Mouse (Mus musculus): ENCODE data around the gene Mttp.

The Mttp gene

DNA sequence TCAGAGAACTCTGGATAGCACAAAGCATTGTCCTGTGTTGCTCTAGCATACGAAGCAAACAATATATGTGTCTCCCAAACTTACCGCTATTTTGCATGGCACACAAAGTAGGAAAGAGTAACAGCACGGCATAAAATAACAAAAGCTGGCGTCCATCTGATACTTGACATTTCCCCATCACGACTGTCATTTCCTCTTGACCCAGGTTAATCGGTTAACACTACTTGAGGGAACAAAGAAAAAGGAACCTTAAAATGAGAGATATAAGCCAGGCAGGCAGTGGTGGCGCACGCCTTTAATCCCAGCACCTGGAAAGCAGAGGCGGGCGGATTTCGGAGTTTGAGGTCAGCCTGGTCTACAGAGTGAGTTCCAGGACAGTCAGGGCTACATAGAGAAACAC lies 10.9 kb downstream of the Mttp start:
- DNase-seq, result no peak

- DNase-seq, result no peak
Observed at GRCm38 (mm10) chr3:138133463-138133862, 11.3 kb downstream of the Mttp start.

DNA sequence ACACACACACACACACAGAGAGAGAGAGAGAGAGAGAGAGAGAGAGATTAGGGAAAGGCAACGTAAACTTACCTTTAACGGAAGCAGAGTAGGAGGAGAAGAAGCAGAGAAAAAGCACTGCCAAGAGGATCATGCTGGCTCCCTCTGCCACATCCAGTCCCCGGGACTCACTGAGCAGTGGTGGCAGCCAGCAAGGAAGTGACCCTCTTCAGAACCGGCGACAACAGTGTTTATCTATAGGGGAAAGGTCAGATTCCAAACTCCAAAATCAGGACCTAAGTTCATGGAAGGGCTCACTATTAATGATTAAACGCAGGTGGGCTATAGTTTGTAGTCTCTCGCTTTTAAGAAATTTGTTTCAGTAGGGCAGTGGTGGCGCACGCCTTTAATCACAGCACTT lies 13.6 kb downstream of the Mttp start:
- DNase-seq, result no peak

DNA sequence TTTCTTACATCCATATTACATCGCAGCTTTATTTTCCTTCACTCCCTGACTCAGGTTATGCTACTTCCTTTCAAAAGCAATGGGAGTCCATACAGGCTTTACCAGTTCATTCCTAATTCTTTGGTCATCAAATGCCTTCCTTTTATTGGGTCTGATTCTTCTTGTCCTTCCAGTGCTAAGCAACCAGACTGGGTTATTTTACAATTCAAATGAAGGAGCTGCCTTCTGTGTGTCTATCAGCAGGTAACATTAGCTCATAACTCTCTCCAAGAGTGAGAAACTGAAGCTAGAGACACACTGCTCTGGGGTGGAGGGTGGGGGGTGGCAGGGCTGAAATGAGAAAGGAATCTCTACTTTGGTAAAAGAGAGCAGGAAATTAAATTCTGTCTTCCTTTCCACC lies 14.1 kb downstream of the Mttp start:
- DNase-seq, result no peak

- no peak for DNase-seq
Observed at GRCm38 (mm10) chr3:138129110-138129509, 15.7 kb downstream of the Mttp start.

- DNase-seq, result no peak
Observed at GRCm38 (mm10) chr3:138123842-138124241, 20.9 kb downstream of the Mttp start.

GRCm38 (mm10) chr3:138121461-138121860 lies 23.3 kb downstream of the Mttp start:
- DNase-seq, result no peak

GRCm38 (mm10) chr3:138119444-138120105 lies 25.2 kb downstream of the Mttp start:
- no peak for DNase-seq

- no peak for DNase-seq
Observed at GRCm38 (mm10) chr3:138118831-138119230, 25.9 kb downstream of the Mttp start.

DNA sequence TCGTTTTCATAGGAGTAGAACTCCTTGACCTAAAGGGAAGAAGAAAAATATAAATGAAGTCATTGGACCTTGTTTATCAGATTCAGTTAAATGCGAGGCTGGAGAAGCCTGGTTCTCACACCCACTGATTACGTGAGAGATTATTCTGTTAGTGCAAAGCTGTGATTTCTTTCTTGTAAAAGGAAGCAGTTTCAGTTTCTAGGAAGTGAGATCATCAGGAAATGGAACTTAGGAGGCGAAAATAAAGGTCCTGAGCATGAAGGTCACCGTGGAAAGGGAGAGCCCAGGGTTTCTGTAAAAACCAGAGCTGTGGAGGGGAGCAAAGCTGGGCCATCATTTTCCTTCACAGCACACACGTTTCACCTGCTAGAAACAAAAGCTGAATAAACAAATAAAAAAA lies 26.4 kb downstream of the Mttp start:
- no peak for DNase-seq

- DNase-seq, result no peak
Observed at GRCm38 (mm10) chr3:138116871-138117270, 27.9 kb downstream of the Mttp start.

- DNase-seq, result no peak
Observed at GRCm38 (mm10) chr3:138114106-138114505, 30.7 kb downstream of the Mttp start.

DNA sequence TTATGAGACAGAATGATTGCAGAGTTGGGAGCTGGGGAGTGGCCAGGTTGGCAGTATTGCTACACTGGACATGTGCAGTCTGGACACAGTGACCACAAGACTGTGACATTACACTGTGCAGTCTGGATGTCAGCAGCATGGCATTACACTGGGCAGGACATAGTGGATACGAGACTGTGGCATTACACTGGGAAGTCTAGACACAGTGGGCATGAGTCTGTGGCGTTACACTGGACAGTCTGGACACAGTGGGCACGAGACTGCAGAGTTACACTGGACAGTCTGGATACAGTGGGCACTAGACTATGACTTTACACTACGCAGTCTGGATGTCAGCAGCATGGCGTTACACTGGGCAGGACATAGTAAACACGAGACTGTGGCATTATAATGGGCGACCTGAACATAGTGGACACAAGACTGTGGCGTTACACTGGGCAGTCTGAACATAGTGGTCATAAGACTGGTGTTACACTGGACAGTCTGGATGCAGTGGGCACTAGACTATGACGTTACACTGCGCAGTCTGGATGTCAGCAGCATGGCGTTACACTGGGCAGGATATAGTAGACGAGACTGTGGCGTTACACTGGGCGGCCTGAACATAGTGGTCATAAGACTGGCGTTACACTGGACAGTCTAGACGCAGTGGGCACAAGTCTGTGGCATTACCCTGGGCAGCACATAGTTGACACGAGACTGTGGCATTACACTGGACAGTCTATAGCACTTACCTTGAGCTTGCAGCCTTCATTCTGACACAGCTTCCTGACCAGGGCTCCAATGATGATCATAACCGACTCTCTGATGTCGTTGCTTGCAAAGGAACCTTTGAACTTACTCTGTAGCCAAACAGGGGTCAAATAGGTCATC lies 33.6 kb downstream of the Mttp start:
- no peak for DNase-seq

DNA sequence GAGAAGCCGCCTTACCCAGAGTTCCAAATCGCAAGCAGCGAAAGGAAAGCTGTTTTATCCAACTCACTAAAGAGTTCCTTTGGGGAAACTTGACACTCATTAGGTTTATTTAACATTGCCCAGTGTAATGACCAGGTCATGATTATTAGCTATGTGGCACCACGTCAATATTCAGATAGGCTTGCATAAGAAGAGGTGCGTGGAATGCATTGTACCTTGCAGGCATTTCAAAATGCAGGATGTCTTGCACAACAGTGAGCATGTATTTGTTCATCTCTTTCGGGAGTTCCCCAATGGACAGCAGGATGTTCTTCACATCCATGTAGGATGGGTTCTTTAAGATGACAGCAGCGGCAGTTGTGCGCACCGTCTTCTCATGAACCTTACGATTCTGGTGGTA lies 37.9 kb downstream of the Mttp start:
- DNase-seq, result peak in 1 of 2 experiments; percentile 10

DNA sequence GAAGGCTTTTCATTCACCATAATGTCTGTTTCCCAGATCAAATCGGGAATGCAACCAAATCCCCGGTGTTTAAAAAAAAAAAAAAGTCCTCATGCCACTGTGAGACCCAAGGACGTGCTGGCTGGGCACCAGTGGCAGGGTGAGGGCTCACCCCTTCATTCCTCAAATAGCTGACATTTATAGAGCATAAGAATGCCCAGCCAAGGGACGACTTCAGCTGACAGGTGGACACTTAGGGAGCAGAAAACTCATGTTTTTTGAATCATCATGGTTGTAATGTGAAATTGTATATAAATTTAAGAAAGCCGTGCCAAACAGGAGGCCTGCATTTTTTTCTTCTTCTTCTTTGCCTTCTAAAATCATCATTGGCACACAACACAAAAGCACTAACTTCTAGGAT lies 39.7 kb downstream of the Mttp start:
- no peak for DNase-seq

DNA sequence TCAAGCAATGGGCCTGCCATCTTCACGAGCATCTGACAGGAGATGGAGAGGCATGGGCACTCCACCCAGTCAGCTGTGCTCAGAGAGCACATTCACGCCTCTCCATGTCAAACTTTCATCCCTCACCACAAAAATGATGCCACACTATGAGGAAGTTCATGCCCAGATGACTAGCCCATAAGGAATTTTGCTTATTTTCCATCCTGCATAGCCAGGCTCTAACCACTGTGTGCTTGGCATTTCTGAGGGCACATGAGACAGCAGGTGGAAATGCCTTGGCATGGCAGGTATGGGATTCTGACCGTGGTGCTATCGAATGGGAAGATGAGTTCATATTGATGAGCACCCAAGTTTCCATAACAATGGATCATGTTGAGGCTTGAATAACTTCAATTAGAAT lies 41.1 kb downstream of the Mttp start:
- DNase-seq, result no peak

DNA sequence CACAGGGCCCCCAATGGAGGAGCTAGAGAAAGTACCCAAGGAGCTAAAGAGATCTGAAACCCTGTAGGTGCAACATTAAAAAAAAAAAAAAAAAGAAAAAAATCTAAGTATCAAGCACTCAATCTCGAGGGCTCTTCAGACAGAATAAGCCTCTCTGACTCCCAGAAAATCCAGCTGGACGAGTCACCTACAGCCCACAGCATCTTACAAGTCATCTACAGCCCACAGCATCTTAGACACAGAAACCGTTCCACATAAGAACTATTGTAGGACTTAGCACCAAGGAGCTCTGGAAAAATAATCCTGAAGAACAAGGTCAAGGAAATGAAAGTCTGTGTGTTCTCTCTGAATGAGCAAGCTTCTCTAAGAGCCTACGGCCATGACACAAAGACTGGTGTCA lies 42.8 kb downstream of the Mttp start:
- no peak for DNase-seq

GRCm38 (mm10) chr3:138097718-138098117 lies 47.0 kb downstream of the Mttp start:
- no peak for DNase-seq

DNA sequence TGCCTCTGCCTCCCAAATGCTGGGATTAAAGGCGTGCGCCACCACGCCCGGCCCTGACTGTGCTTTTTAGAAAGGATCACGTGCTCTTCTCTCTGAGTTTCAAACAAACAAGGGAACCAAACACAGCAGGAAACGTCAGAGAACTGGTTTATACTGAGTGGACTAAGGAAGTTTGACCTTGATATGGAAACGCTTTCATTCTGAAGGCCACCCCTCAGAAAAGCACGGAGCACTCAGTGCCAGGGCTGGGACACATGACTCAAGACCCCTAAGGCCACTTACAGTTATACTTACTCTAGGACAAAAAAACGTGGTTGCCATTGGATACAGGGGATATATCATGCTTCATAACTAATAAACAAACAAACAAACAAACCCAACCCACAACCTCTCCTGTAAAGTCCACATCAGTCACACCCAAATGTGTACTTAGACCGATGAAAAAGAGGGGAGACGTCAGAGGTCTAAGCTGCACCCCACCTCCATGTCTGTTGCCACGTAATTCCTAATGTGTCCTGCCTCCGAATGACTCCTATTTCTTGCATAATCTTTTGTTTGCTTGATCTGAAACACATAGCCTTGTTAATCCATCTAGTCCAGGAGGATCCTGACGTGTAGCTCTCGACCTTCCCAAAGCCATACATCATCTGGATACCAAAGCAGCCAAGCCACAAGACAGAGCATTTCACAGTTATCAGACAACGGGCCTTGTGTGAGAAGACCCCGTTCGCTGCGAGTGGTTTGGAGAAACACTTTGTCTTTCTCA lies 48.3 kb downstream of the Mttp start:
- no peak for DNase-seq

DNA sequence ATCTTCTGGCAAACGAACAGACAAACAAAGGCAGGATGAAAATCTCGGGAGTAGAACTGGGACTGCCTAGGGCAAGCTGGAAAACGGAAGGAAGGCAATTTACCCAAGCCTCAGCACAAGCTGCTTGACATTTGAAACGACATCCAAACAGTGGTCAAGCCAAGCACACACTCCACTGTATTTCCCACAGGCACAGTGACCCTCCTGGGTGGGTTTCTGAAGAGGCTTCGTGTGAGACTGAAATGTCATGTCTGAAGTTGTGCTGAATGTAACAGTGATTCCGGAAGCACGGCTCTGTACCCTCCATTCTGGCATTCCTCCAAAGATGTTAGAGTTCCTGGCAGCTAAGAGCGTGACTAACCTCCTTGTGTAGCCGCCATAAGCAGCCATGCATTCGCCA lies 49.0 kb downstream of the Mttp start:
- no peak for DNase-seq

DNA sequence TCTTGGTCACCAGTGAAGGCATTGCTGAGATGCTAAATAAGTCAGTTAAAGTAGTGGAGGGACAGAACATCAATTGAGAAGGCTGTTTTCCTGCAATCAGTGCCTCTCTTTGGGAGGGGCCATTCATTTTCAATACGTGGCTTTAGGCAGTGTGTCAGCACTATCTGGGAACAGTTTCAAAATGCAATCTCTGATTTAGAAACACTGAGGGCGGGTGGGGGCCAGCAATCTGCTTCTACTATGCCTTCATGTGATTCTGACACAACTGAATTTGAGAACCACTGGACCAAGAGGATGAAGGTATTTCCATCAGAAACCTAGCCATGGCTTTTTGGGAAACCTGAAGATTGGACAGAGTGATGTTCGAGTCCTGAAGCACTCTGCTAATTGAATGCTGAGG lies 49.5 kb downstream of the Mttp start:
- DNase-seq, result no peak

DNA sequence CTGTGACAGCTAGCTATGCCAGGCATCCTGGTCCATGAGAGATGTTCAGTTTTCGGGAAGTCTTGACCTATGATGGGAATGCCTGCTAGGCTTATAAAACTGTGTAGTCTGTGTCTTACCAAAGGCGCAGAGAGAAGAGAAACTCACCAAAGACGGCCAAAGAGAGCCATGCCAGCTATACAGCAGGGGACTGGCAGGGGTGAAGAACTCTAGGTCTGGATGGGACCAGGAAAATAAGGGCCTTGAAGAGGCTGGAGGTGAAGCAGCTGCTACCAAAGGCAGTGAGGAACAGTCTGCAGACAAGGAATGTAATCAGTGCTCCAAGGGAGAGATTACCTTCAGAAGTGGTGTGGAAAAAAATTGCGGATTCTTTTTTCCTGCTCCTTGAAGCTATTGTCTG lies 60.9 kb downstream of the Mttp start:
- DNase-seq, result no peak

DNA sequence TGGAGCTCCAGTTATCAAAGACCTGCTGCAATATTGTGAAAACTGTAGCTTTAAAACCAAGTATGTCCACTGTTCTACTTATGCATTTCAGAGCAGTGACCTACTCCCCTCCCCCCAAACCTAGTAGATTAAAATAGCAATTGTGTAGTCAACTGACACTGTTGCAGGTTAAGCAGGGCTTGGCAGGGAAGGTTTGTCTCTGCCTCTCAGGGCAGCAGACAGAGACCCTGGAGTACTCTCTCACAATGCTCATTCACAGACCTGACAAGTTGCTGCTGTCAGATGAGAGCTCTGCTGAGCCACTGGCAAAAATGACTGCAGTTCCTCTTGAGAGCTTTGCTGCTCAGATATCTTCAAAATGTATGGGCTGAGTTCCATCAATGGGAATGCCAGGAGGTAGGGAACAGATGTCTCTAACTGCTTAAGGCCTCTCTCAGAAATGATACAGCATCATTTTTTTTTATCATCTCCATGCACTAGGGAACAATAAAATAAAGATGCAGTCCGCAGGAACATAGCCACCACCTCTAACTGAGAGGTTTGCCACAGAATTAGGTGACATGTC lies 61.6 kb downstream of the Mttp start:
- DNase-seq, result no peak

Measured in lung, adult 18-20 months (tissue).